Mouse (Mus musculus): Measurements from ENCODE around the gene Ncstn. TPM values are rescaled to one million over a fixed set of nuclear protein-coding genes. Genes with fewer than 3 reads are reported as not detected.

Gene Ncstn
- polyA plus RNA-seq, 1 experiment from 2014 or later = 137 TPM

GRCm38 (mm10) chr1:172064613-172065141 is 17.9 kb downstream of the Ncstn start:
- ATAC-seq (ENCODE audit: low FRiP score, low read depth) = peak; percentile 34
- Histone ChIP-seq H3K36me3 (peaks cover 50% of the 10 kb centered on the region), H3K27ac (peak overlapping the region; percentile 17; the same call in 1 of the 2 replicates), H3K9ac (0 out of 2 replicates have a peak overlapping the region, but pooled peaks have one; percentile 17), H3K9me3 (no peaks in the 10 kb centered on the region), H3K4me3 (no peak overlapping the region), H3K27me3 (replicated peaks) (no peaks in the 10 kb centered on the region), H3K4me2 (replicated peaks) (no peak overlapping the region), H3K4me1 (peaks cover 34% of the 10 kb centered on the region)
- 56% methylated on average over 13 of the region's 13 CpGs for WGBS

- Histone ChIP-seq H3K36me3 (peaks cover 38% of the 10 kb centered on the region), H3K4me3 (no peak overlapping the region), H3K9ac (no peak overlapping the region), H3K4me2 (replicated peaks) (no peak overlapping the region), H3K9me3 (no peaks in the 10 kb centered on the region), H3K27ac (no peak overlapping the region), H3K27me3 (replicated peaks) (no peaks in the 10 kb centered on the region), H3K4me1 (peaks cover 46% of the 10 kb centered on the region)
- 38% methylated on average over 4 of the region's 4 CpGs for WGBS
- no peak for ATAC-seq (ENCODE audit: low FRiP score, low read depth)
Observed at GRCm38 (mm10) chr1:172063291-172064023, 19.1 kb downstream of the Ncstn start.

- no peaks in the 10 kb centered on the region for H3K27me3 ChIP-seq (replicated peaks)
- peaks cover 57% of the 10 kb centered on the region for H3K4me1 ChIP-seq
- H3K4me2 ChIP-seq (replicated peaks) = no peak overlapping the region
- ATAC-seq (ENCODE audit: low FRiP score, low read depth) = no peak
- H3K9me3 ChIP-seq = no peaks in the 10 kb centered on the region
- H3K9ac ChIP-seq = no peak overlapping the region
- no peak overlapping the region for H3K4me3 ChIP-seq
- no peak overlapping the region for H3K27ac ChIP-seq
- 83% methylated on average over 2 of the region's 2 CpGs for WGBS
- peaks cover 24% of the 10 kb centered on the region for H3K36me3 ChIP-seq
Observed at GRCm38 (mm10) chr1:172062101-172062500, 20.5 kb downstream of the Ncstn start.

- H3K4me1 ChIP-seq = peaks cover 61% of the 10 kb centered on the region
- H3K9ac ChIP-seq = no peak overlapping the region
Observed at GRCm38 (mm10) chr1:172061217-172061616, 21.4 kb downstream of the Ncstn start.

GRCm38 (mm10) chr1:172060659-172061058 is 21.9 kb downstream of the Ncstn start:
- Histone ChIP-seq H3K4me3 (no peak overlapping the region), H3K4me1 (peaks cover 64% of the 10 kb centered on the region), H3K9me3 (no peaks in the 10 kb centered on the region), H3K27me3 (replicated peaks) (no peaks in the 10 kb centered on the region; the same call in 1 of the 2 replicates), H3K27ac (peak overlapping the region; percentile 67), H3K36me3 (peaks cover 12% of the 10 kb centered on the region), H3K9ac (no peak overlapping the region), H3K4me2 (replicated peaks) (peak overlapping the region; percentile 31)
- 46% methylated on average over 4 of the region's 4 CpGs for WGBS
- peak; percentile 35; the same call in 1 of the 2 replicates for ATAC-seq (ENCODE audit: low FRiP score, low read depth)

More at GRCm38 (mm10) chr1:172061217-172061616, 21.4 kb downstream of the Ncstn start:
- Histone ChIP-seq H3K36me3 (peaks cover 15% of the 10 kb centered on the region), H3K9me3 (no peaks in the 10 kb centered on the region), H3K4me3 (no peak overlapping the region), H3K27ac (peak overlapping the region; percentile 67), H3K27me3 (replicated peaks) (no peaks in the 10 kb centered on the region), H3K4me2 (replicated peaks) (peak overlapping the region; percentile 31)
- peak; percentile 30 for ATAC-seq (ENCODE audit: low FRiP score, low read depth)
- 12% methylated on average over 8 of the region's 8 CpGs for WGBS

GRCm38 (mm10) chr1:172058874-172059273 is 23.7 kb downstream of the Ncstn start:
- H3K27ac ChIP-seq = peak overlapping the region; percentile 72; the same call in 1 of the 2 replicates
- H3K9ac ChIP-seq = no peak overlapping the region
- H3K36me3 ChIP-seq = no peaks in the 10 kb centered on the region
- no peak overlapping the region for H3K4me3 ChIP-seq
- H3K9me3 ChIP-seq = no peaks in the 10 kb centered on the region
- H3K4me2 ChIP-seq (replicated peaks) = peak overlapping the region; percentile 84
- 46% methylated on average over 7 of the region's 7 CpGs for WGBS
- H3K27me3 ChIP-seq (replicated peaks) = peaks cover 6% of the 10 kb centered on the region
- ATAC-seq (ENCODE audit: low FRiP score, low read depth) = no peak
- H3K4me1 ChIP-seq = peaks cover 65% of the 10 kb centered on the region

GRCm38 (mm10) chr1:172058321-172058720 is 24.3 kb downstream of the Ncstn start:
- WGBS = 52% methylated on average over 6 of the region's 6 CpGs
- H3K4me2 ChIP-seq (replicated peaks) = peak overlapping the region; percentile 84
- H3K9ac ChIP-seq = peak overlapping the region; percentile 35; the same call in 1 of the 2 replicates
- no peak for ATAC-seq (ENCODE audit: low FRiP score, low read depth)
- peaks cover 7% of the 10 kb centered on the region for H3K27me3 ChIP-seq (replicated peaks)
- peaks cover 67% of the 10 kb centered on the region for H3K4me1 ChIP-seq
- no peaks in the 10 kb centered on the region for H3K36me3 ChIP-seq
- no peaks in the 10 kb centered on the region for H3K9me3 ChIP-seq
- H3K4me3 ChIP-seq = no peak overlapping the region
- H3K27ac ChIP-seq = peak overlapping the region; percentile 72

- peak within 1 kb of the TSS; percentile 38 for H3K4me3 ChIP-seq
- peak within 1 kb of the TSS; percentile 48; the same call in 1 of the 2 replicates for H3K9ac ChIP-seq
- peak within 1 kb of the TSS; percentile 72 for H3K27ac ChIP-seq
Observed at GRCm38 (mm10) chr1:172057491-172057921, 25.1 kb downstream of the Ncstn start, which contains the start of gene Nhlh1. Gene Nhlh1 (minus strand): TSS chr1:172057573.

GRCm38 (mm10) chr1:172056251-172056650 is 26.3 kb downstream of the Ncstn start:
- H3K9me3 ChIP-seq = no peaks in the 10 kb centered on the region
- 73% methylated on average over 4 of the region's 4 CpGs for WGBS
- H3K27ac ChIP-seq = no peak overlapping the region
- peak overlapping the region; percentile 84 for H3K4me2 ChIP-seq (replicated peaks)
- H3K27me3 ChIP-seq (replicated peaks) = peaks cover 7% of the 10 kb centered on the region
- peak overlapping the region; percentile 48; the same call in 1 of the 2 replicates for H3K9ac ChIP-seq
- H3K4me3 ChIP-seq = peak overlapping the region; percentile 38
- peaks cover 67% of the 10 kb centered on the region for H3K4me1 ChIP-seq
- no peak for ATAC-seq (ENCODE audit: low FRiP score, low read depth)
- H3K36me3 ChIP-seq = no peaks in the 10 kb centered on the region; the same call in 1 of the 2 replicates

More at GRCm38 (mm10) chr1:172057491-172057921, 25.1 kb downstream of the Ncstn start, which contains the start of gene Nhlh1:
- H3K9me3 ChIP-seq = no peaks in the 10 kb centered on the region
- peaks cover 73% of the 10 kb centered on the region for H3K4me1 ChIP-seq
- no peaks in the 10 kb centered on the region for H3K36me3 ChIP-seq
- H3K4me2 ChIP-seq (replicated peaks) = peak within 1 kb of the TSS; percentile 84
- WGBS = 34% methylated on average over 2 of the region's 2 CpGs
- H3K27me3 ChIP-seq (replicated peaks) = peaks cover 7% of the 10 kb centered on the region
- peak; percentile 77 for ATAC-seq (ENCODE audit: low FRiP score, low read depth)

- H3K4me1 ChIP-seq = peaks cover 58% of the 10 kb centered on the region
- H3K36me3 ChIP-seq = no peaks in the 10 kb centered on the region; the same call in 1 of the 2 replicates
- peak overlapping the region; percentile 46 for H3K4me3 ChIP-seq
- H3K27me3 ChIP-seq (replicated peaks) = peaks cover 7% of the 10 kb centered on the region
- 4% methylated on average over 42 of the region's 42 CpGs for WGBS
- no peaks in the 10 kb centered on the region for H3K9me3 ChIP-seq
- peak overlapping the region; percentile 65 for H3K9ac ChIP-seq
- peak overlapping the region; percentile 84 for H3K4me2 ChIP-seq (replicated peaks)
- no peak for ATAC-seq (ENCODE audit: low FRiP score, low read depth)
- H3K27ac ChIP-seq = no peak overlapping the region
Observed at GRCm38 (mm10) chr1:172053541-172054440, 28.8 kb downstream of the Ncstn start.

- H3K27me3 ChIP-seq (replicated peaks) = peaks cover 7% of the 10 kb centered on the region
Observed at GRCm38 (mm10) chr1:172052766-172053279, 29.8 kb downstream of the Ncstn start.

More at GRCm38 (mm10) chr1:172052766-172053279, 29.8 kb downstream of the Ncstn start:
- Histone ChIP-seq H3K9ac (peak overlapping the region; percentile 65; the same call in 1 of the 2 replicates), H3K4me2 (replicated peaks) (peak overlapping the region; percentile 84), H3K4me1 (peaks cover 58% of the 10 kb centered on the region), H3K9me3 (no peaks in the 10 kb centered on the region), H3K36me3 (no peaks in the 10 kb centered on the region; the same call in 1 of the 2 replicates), H3K27ac (no peak overlapping the region), H3K4me3 (0 out of 2 replicates have a peak overlapping the region, but pooled peaks have one; percentile 1)
- WGBS = 14% methylated on average over 10 of the region's 10 CpGs
- ATAC-seq (ENCODE audit: low FRiP score, low read depth) = no peak

All from neural tube, embryonic 12.5 days (tissue).